Mouse (Mus musculus): Measurements from ENCODE around the gene Prdx5. TPM values are rescaled to one million over a fixed set of nuclear protein-coding genes. Genes with fewer than 3 reads are reported as not detected.

The Prdx5 gene
- polyA plus RNA-seq, 1 experiment from 2014 or later, result 215 TPM

- Histone ChIP-seq H3K36me3 (ENCODE audit: control insufficient read depth, insufficient read depth, low read length) (no peaks in the 10 kb centered on the region), H3K4me2 (ENCODE audit: low read length) (peak within 1 kb of the TSS; percentile 84), H3K27me3 (ENCODE audit: control insufficient read depth, insufficient read depth, low read length) (peaks cover 45% of the 10 kb centered on the region), H3K4me1 (ENCODE audit: control insufficient read depth, insufficient read depth, low read length) (peaks cover 18% of the 10 kb centered on the region), H3K9ac (replicated peaks; ENCODE audit: low read length) (peak within 1 kb of the TSS; percentile 94), H3K27ac (replicated peaks; ENCODE audit: low read depth, low read length) (peak within 1 kb of the TSS; percentile 91), H3K9me3 (ENCODE audit: control insufficient read depth, low read length) (no peaks in the 10 kb centered on the region), H3K4me3 (replicated peaks; ENCODE audit: low read depth, low read length) (peak within 1 kb of the TSS; percentile 66)
- ATAC-seq (ENCODE audit: low FRiP score, low TSS enrichment) (peak; percentile 95), DNase-seq (peak; percentile 100)
- WGBS, result 2% methylated on average over 55 of the region's 66 CpGs
Observed at GRCm38 (mm10) chr19:6921647-6922567, 12.0 kb upstream of the Prdx5 start, which contains the start of gene Esrra. Esrra (minus strand) TSS chr19:6921813.

DNA sequence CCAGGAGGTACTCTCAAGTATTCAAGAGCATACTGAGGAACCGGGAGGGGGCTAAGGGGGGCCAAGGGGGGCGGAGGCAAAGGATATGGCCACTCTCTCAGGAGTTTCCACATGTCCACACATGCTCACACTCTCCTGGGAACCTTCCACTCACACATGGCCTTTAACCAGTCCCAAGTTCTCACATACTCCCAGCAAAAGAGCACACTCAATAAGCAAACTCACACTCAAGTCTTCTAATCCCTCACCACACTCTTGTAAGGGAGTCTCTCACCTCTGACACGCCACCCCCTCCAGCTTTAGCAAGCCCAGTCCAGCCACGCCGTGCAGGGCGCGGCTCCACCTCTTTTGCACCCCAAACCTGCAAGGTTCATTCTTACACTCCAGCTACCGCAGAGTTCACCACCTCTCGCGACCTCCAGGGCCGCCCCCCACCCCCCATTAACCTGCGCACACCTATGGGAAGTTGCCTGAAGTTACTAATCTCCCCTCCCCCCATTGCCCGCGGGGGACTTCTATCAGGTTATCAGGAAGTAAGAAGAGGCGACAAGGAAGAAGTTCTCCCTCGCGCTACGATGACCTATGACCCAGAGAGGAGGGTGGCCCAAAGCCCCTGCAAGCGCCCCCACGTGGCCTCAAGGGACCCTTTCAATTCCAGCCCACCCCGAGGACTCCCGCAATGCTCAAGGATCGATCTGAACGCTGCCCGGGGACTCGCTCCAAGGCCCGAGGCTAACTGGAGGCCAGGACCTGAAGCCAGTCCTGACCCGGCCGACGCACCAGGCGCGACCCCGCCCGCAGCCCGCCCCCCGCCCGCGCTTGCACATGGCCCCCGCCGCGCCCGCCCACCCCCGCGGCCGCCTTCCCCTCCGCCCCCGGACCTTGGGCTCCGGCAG lies 11.1 kb upstream of the Prdx5 start:
- H3K36me3 ChIP-seq (ENCODE audit: control insufficient read depth, insufficient read depth, low read length), result 0 out of 2 replicates have a peak, but pooled peaks cover 4% of the 10 kb centered on the region
- peak overlapping the region; percentile 66 for H3K4me3 ChIP-seq (replicated peaks; ENCODE audit: low read depth, low read length)
- ATAC-seq (ENCODE audit: low FRiP score, low TSS enrichment), result peak; percentile 21
- H3K27ac ChIP-seq (replicated peaks; ENCODE audit: low read depth, low read length), result peak overlapping the region; percentile 91
- H3K9me3 ChIP-seq (ENCODE audit: control insufficient read depth, low read length), result no peaks in the 10 kb centered on the region
- H3K9ac ChIP-seq (replicated peaks; ENCODE audit: low read length), result peak overlapping the region; percentile 94
- peaks cover 18% of the 10 kb centered on the region for H3K4me1 ChIP-seq (ENCODE audit: control insufficient read depth, insufficient read depth, low read length)
- peak; percentile 63 for DNase-seq
- H3K4me2 ChIP-seq (ENCODE audit: low read length), result peak overlapping the region; percentile 84
- peaks cover 36% of the 10 kb centered on the region for H3K27me3 ChIP-seq (ENCODE audit: control insufficient read depth, insufficient read depth, low read length)
- WGBS, result 2% methylated on average over 41 of the region's 48 CpGs

DNA sequence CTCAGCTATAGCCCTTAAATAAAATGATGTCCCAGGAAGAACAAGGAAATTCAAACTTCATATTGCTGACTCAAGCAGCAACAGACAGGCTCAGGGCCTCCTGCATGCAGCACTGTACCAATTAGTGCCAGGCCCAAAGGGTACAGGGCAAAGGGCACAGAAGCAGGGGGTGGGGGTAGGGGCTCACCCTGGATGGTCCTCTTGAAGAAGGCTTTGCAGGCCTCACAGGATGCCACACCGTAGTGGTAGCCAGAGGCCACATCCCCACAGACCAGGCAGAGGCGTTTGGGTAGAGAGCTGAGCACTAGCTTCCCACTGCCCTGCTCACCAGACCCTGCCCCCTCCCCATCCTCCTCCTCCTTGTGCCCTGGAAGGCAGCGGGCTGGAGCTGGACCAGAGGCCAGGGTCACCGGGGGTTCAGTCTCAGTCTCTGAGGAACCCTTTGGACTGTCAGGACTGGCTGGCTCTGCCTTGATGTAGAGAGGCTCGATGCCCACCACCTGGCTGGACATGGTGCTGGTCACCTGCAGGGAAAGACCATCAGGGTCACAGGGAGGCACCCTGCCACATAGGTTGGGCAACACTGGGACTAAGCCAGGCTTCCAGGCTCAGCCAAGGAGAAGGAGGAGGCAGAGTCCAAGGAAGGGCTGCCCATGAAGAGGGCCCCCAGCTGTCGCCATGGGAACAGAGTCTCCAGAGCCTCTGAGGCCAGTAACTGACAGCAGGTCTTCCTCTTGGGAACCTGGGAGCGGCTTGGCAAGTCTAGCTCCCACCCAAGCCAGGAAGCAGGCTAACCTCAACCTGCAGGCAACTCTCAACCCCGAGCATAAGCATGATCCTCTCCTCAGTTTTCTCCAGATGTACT lies 10.2 kb upstream of the Prdx5 start:
- Histone ChIP-seq H3K4me3 (replicated peaks; ENCODE audit: low read depth, low read length) (peak overlapping the region; percentile 66), H3K36me3 (ENCODE audit: control insufficient read depth, insufficient read depth, low read length) (0 out of 2 replicates have a peak, but pooled peaks cover 4% of the 10 kb centered on the region), H3K4me2 (ENCODE audit: low read length) (peak overlapping the region; percentile 84), H3K4me1 (ENCODE audit: control insufficient read depth, insufficient read depth, low read length) (peaks cover 18% of the 10 kb centered on the region), H3K27me3 (ENCODE audit: control insufficient read depth, insufficient read depth, low read length) (peaks cover 27% of the 10 kb centered on the region), H3K27ac (replicated peaks; ENCODE audit: low read depth, low read length) (no peak overlapping the region), H3K9ac (replicated peaks; ENCODE audit: low read length) (peak overlapping the region; percentile 94; the same call in 1 of the 2 replicates), H3K9me3 (ENCODE audit: control insufficient read depth, low read length) (no peaks in the 10 kb centered on the region)
- ATAC-seq (ENCODE audit: low FRiP score, low TSS enrichment), result no peak
- DNase-seq, result peak; percentile 21
- WGBS, result 45% methylated on average over 7 of the region's 8 CpGs

- ATAC-seq (ENCODE audit: low FRiP score, low TSS enrichment) (no peak), DNase-seq (no peak)
- Histone ChIP-seq H3K27ac (replicated peaks; ENCODE audit: low read depth, low read length) (no peak overlapping the region), H3K27me3 (ENCODE audit: control insufficient read depth, insufficient read depth, low read length) (peaks cover 21% of the 10 kb centered on the region), H3K9me3 (ENCODE audit: control insufficient read depth, low read length) (no peaks in the 10 kb centered on the region), H3K9ac (replicated peaks; ENCODE audit: low read length) (no peak overlapping the region), H3K36me3 (ENCODE audit: control insufficient read depth, insufficient read depth, low read length) (0 out of 2 replicates have a peak, but pooled peaks cover 6% of the 10 kb centered on the region), H3K4me1 (ENCODE audit: control insufficient read depth, insufficient read depth, low read length) (peaks cover 18% of the 10 kb centered on the region), H3K4me3 (replicated peaks; ENCODE audit: low read depth, low read length) (no peak overlapping the region), H3K4me2 (ENCODE audit: low read length) (no peak overlapping the region)
Observed at GRCm38 (mm10) chr19:6919431-6919830, 9.5 kb upstream of the Prdx5 start.

GRCm38 (mm10) chr19:6918321-6918720 lies 8.4 kb upstream of the Prdx5 start:
- no peak overlapping the region for H3K9ac ChIP-seq (replicated peaks; ENCODE audit: low read length)
- H3K4me1 ChIP-seq (ENCODE audit: control insufficient read depth, insufficient read depth, low read length), result peaks cover 18% of the 10 kb centered on the region
- H3K4me3 ChIP-seq (replicated peaks; ENCODE audit: low read depth, low read length), result no peak overlapping the region
- no peak overlapping the region for H3K4me2 ChIP-seq (ENCODE audit: low read length)
- H3K9me3 ChIP-seq (ENCODE audit: control insufficient read depth, low read length), result no peaks in the 10 kb centered on the region
- H3K27me3 ChIP-seq (ENCODE audit: control insufficient read depth, insufficient read depth, low read length), result peaks cover 10% of the 10 kb centered on the region; the same call in 1 of the 2 replicates
- H3K36me3 ChIP-seq (ENCODE audit: control insufficient read depth, insufficient read depth, low read length), result peaks cover 14% of the 10 kb centered on the region
- DNase-seq (no peak), ATAC-seq (ENCODE audit: low FRiP score, low TSS enrichment) (no peak)
- H3K27ac ChIP-seq (replicated peaks; ENCODE audit: low read depth, low read length), result no peak overlapping the region
- WGBS, result 97% methylated on average over 4 of the region's 4 CpGs

DNA sequence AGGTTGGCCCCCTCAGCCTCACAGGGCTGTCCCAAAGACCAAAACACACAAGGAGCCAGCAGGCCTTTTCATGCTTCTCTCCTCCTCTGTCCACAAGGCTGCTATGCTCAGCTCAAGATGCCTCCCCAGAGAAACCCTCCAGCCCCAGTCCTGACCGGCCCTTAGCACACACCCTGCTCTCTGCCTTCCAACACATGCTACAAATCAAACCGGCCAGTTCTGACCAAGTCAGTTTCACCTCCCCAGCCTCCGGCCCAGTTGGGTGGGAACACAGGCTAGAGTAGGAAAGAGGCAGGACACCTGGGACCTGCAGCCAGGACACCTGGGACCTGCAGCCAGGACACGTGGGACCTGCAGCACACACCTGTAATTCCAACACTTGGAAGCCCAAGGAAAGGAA lies 6.6 kb upstream of the Prdx5 start:
- Histone ChIP-seq H3K4me1 (ENCODE audit: control insufficient read depth, insufficient read depth, low read length) (peaks cover 11% of the 10 kb centered on the region), H3K4me2 (ENCODE audit: low read length) (no peak overlapping the region), H3K27me3 (ENCODE audit: control insufficient read depth, insufficient read depth, low read length) (no peaks in the 10 kb centered on the region), H3K4me3 (replicated peaks; ENCODE audit: low read depth, low read length) (no peak overlapping the region), H3K36me3 (ENCODE audit: control insufficient read depth, insufficient read depth, low read length) (peaks cover 33% of the 10 kb centered on the region), H3K9ac (replicated peaks; ENCODE audit: low read length) (no peak overlapping the region), H3K9me3 (ENCODE audit: control insufficient read depth, low read length) (no peaks in the 10 kb centered on the region), H3K27ac (replicated peaks; ENCODE audit: low read depth, low read length) (no peak overlapping the region)
- DNase-seq (no peak), ATAC-seq (ENCODE audit: low FRiP score, low TSS enrichment) (no peak)
- WGBS, result 90% methylated on average over 4 of the region's 4 CpGs

DNA sequence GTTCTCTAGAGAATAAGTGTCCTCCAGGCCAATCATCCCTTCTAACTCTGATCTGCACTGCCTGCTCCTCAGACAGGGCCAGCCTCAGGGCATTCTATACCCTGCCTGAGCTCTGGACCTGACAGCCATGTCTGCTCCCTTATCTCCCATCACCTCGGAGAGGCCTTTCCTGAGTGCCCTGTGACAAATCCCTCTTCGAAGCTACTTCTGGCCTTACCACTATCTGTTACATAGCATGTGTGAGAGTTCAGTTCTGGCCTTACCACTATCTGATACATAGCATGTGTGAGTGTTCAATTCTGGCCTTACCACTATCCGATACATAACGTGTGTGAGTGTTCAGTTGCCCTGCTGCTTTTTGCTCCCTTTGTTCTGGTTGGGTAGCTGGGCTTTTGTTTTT lies 5.4 kb upstream of the Prdx5 start:
- H3K9me3 ChIP-seq (ENCODE audit: control insufficient read depth, low read length), result no peaks in the 10 kb centered on the region
- peaks cover 38% of the 10 kb centered on the region for H3K36me3 ChIP-seq (ENCODE audit: control insufficient read depth, insufficient read depth, low read length)
- H3K4me2 ChIP-seq (ENCODE audit: low read length), result no peak overlapping the region
- H3K9ac ChIP-seq (replicated peaks; ENCODE audit: low read length), result no peak overlapping the region
- H3K4me1 ChIP-seq (ENCODE audit: control insufficient read depth, insufficient read depth, low read length), result peaks cover 5% of the 10 kb centered on the region
- no peaks in the 10 kb centered on the region for H3K27me3 ChIP-seq (ENCODE audit: control insufficient read depth, insufficient read depth, low read length)
- no peak overlapping the region for H3K4me3 ChIP-seq (replicated peaks; ENCODE audit: low read depth, low read length)
- WGBS, result 85% methylated on average over 4 of the region's 4 CpGs
- no peak overlapping the region for H3K27ac ChIP-seq (replicated peaks; ENCODE audit: low read depth, low read length)
- no peak for ATAC-seq (ENCODE audit: low FRiP score, low TSS enrichment)
- no peak for DNase-seq

- Histone ChIP-seq H3K27me3 (ENCODE audit: control insufficient read depth, insufficient read depth, low read length) (no peaks in the 10 kb centered on the region), H3K27ac (replicated peaks; ENCODE audit: low read depth, low read length) (no peak overlapping the region), H3K4me2 (ENCODE audit: low read length) (no peak overlapping the region), H3K9me3 (ENCODE audit: control insufficient read depth, low read length) (no peaks in the 10 kb centered on the region), H3K4me3 (replicated peaks; ENCODE audit: low read depth, low read length) (no peak overlapping the region), H3K9ac (replicated peaks; ENCODE audit: low read length) (no peak overlapping the region), H3K36me3 (ENCODE audit: control insufficient read depth, insufficient read depth, low read length) (peaks cover 38% of the 10 kb centered on the region), H3K4me1 (ENCODE audit: control insufficient read depth, insufficient read depth, low read length) (no peaks in the 10 kb centered on the region)
- no peak for ATAC-seq (ENCODE audit: low FRiP score, low TSS enrichment)
- DNase-seq, result no peak
- 89% methylated on average over 9 of the region's 9 CpGs for WGBS
Observed at GRCm38 (mm10) chr19:6914540-6914939, 4.6 kb upstream of the Prdx5 start.
